Mouse (Mus musculus) brown adipose tissue, adult 24 weeks (tissue): ENCODE results near the gene Hs3st6. TPM values are rescaled to one million over a fixed set of nuclear protein-coding genes. Genes with fewer than 3 reads are reported as not detected.

ENCODE experiments used
- H3K27ac ChIP-seq: fragments of 200-500 bp; replicated peaks from 2 replicates; pipeline ENCODE4 v1.5.1; 2012; ENCODE audit warnings: low read depth, mild to moderate bottlenecking, low read length
- H3K4me1 ChIP-seq: fragments of 200-500 bp; 2 replicates; pipeline ENCODE4 v1.6.1; 2012; ENCODE audit warnings: low read length, mixed read lengths; ENCODE audit not compliant: control insufficient read depth, insufficient read depth, insufficient read length
- H3K4me3 ChIP-seq: fragments of 200-500 bp; 2 replicates; pipeline ENCODE4 v1.5.1; 2012; ENCODE audit warnings: low read depth, mild to moderate bottlenecking, low read length, moderate library complexity; ENCODE audit not compliant: insufficient read depth
- polyA plus RNA-seq: library from polyadenylated mRNA; stranded (reverse); fragments of >200 nt; gene quantifications from 2 replicates; pipeline ENCODE4 v1.2.4, GENCODE M21; 2012; ENCODE audit not compliant: missing spikeins, insufficient read depth, insufficient read length

Hs3st6 gene
- polyA plus RNA-seq, 1 experiment: not detected

DNA sequence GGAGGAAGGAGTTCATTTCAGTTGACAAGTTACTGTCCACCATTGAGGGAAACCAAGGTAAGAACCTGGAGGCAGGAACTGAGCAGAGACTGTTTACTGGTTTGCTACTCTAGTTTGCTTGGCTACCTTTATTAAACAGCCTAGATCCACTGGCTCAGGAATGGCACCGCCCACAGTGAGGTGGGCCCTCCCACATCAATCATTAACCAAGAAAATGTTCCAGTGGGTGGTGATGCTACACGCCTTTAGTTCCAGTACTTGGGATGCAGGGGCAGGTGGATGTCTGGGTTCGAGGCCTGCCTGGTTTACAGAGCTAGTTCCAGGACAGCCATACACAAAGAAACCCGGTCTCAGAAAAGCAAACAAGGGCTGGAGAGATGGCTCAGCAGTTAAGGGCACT is 14.6 kb upstream of the Hs3st6 start:
- H3K4me3 ChIP-seq: no peak overlapping the region
- peaks cover 14% of the 10 kb centered on the region for H3K4me1 ChIP-seq
- no peak overlapping the region for H3K27ac ChIP-seq

GRCm38 (mm10) chr17:24739926-24740325 is 12.9 kb upstream of the Hs3st6 start:
- Histone ChIP-seq H3K4me1 (peaks cover 14% of the 10 kb centered on the region), H3K4me3 (no peak overlapping the region), H3K27ac (no peak overlapping the region)

GRCm38 (mm10) chr17:24742307-24742706 is 10.5 kb upstream of the Hs3st6 start:
- Histone ChIP-seq H3K4me3 (no peak overlapping the region), H3K4me1 (peaks cover 12% of the 10 kb centered on the region), H3K27ac (no peak overlapping the region)

- no peak overlapping the region for H3K4me3 ChIP-seq
- H3K27ac ChIP-seq: no peak overlapping the region
- H3K4me1 ChIP-seq: peaks cover 4% of the 10 kb centered on the region
Measured at GRCm38 (mm10) chr17:24743896-24744295, 8.9 kb upstream of the Hs3st6 start.

DNA sequence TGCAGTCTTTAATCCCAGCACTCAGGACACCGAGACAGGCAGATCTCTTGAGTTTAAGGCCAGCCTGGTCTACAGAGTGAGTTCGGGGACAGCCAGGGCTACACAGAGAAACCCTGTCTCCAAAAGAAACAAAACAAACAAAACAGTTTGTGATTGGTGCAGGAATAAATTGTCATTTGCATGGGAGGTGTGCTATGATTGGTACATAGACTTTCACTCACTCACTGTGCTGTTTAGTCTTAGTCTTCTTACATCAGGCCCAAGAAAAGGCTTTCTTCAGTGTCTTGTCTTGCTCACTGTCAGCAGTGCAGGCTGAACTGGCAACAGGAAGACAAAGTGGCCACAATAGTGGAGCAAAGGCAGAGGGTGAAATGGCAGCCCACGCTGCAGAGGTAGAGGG is 8.4 kb upstream of the Hs3st6 start:
- Histone ChIP-seq H3K4me1 (peaks cover 4% of the 10 kb centered on the region), H3K4me3 (no peak overlapping the region), H3K27ac (no peak overlapping the region)

- no peak overlapping the region for H3K27ac ChIP-seq
- H3K4me1 ChIP-seq: peaks cover 4% of the 10 kb centered on the region
- no peak overlapping the region for H3K4me3 ChIP-seq
Measured at GRCm38 (mm10) chr17:24745526-24746497, 7.0 kb upstream of the Hs3st6 start.

- H3K27ac ChIP-seq: no peak overlapping the region
- H3K4me1 ChIP-seq: peaks cover 4% of the 10 kb centered on the region
- H3K4me3 ChIP-seq: no peak overlapping the region
Measured at GRCm38 (mm10) chr17:24746986-24747385, 5.8 kb upstream of the Hs3st6 start.

GRCm38 (mm10) chr17:24751528-24751927 is 1.3 kb upstream of the Hs3st6 start:
- H3K27ac ChIP-seq: no peak overlapping the region
- H3K4me1 ChIP-seq: peaks cover 2% of the 10 kb centered on the region; the same call in 1 of the 2 replicates
- no peak overlapping the region for H3K4me3 ChIP-seq

- H3K27ac ChIP-seq: no peak overlapping the region
- H3K4me1 ChIP-seq: no peaks in the 10 kb centered on the region
- H3K4me3 ChIP-seq: no peak overlapping the region
Measured at GRCm38 (mm10) chr17:24757394-24757793, 4.6 kb downstream of the Hs3st6 start.

DNA sequence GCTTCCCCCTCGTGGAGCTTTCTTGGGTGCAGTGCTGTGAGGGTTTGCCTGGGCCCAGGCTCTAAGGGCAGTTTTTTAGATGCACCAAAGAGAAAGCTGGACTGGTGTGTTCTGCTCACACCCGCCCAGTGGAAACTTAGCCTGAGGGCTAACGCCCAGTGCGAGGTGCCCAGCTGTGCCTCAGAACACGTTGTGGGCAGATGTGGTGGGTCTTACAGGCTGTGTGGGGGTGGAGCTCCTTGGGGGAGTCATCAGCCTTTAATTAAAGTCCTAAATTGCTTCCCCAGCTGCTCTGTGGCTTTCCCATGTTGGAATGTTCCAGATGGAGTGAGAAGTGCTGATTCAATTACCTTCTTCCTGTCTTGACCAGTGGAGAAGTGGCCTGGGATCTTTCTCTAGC is 8.3 kb downstream of the Hs3st6 start:
- no peaks in the 10 kb centered on the region for H3K4me1 ChIP-seq
- no peak overlapping the region for H3K27ac ChIP-seq
- no peak overlapping the region for H3K4me3 ChIP-seq

DNA sequence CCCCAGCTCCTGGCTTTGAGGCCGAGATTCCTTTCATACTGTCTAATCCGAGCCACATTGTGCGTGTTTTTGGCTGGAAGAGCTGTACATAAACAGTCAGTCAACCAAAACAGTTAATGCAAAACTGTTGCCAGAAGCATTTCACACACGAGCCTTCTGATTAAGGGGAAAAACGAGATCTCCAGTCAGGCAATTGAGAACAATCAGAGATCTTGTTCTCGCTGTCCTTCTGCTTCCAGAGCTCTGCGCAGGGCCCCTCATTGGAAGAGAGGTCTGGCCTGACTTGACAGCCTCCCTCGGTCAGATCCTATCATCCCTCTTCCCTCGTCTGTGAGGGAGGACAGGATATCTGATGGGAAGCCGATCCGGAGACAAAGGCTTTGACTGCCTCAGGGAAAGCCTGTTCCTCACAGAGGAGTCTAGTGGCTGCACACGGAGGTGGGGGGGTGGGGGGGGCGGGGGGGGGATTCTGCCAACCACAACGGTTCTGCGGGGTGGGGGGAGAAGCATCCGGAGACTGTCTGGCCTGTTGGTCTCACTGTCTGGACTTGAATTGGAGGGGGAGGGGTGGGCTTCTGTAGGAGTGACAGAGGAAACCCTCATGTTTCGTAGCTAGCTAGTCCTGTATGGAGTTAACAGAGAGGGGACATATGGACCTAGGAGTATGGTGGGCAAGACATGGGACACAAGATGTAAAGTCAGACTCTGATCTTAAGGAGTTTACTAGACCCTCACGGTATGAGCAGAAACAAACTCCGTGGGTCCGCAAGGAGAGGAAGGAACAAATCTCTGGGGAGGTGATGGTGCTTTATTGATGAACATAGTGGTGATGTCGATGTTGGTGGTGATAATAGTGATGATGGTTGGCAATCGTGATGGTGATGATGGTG is 12.5 kb downstream of the Hs3st6 start:
- H3K4me1 ChIP-seq: no peaks in the 10 kb centered on the region
- no peak overlapping the region for H3K27ac ChIP-seq
- no peak overlapping the region for H3K4me3 ChIP-seq

GRCm38 (mm10) chr17:24766266-24766875 is 13.6 kb downstream of the Hs3st6 start:
- no peak overlapping the region for H3K27ac ChIP-seq
- H3K4me3 ChIP-seq: no peak overlapping the region
- no peaks in the 10 kb centered on the region for H3K4me1 ChIP-seq

DNA sequence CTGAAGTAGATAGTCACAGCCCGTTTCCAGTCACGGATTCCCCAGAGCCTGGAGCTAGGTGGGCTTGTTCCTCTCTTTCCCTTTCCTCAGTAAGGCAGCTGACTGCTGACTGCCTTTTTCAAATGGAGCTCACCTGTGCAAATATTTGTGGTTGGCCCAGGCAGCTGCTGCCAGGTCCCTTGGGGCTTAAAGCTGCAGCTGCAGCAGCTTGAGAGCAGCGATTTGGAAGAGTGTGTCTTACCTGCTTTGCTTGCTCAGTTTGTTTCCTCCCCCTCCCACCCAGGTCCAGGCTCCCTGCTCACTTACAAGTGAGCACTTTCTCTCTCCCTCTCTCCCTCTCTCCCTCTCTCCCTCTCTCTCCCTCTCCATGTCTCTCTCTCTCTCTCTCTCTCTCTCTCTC is 16.4 kb downstream of the Hs3st6 start:
- Histone ChIP-seq H3K27ac (no peak overlapping the region), H3K4me1 (no peaks in the 10 kb centered on the region), H3K4me3 (no peak overlapping the region)

GRCm38 (mm10) chr17:24773241-24773640 is 20.5 kb downstream of the Hs3st6 start:
- Histone ChIP-seq H3K27ac (no peak overlapping the region), H3K4me3 (no peak overlapping the region), H3K4me1 (no peaks in the 10 kb centered on the region)

- Histone ChIP-seq H3K4me1 (no peaks in the 10 kb centered on the region), H3K27ac (no peak overlapping the region), H3K4me3 (no peak overlapping the region)
Measured at GRCm38 (mm10) chr17:24775173-24775572, 22.4 kb downstream of the Hs3st6 start.
